Mouse (Mus musculus) layer of hippocampus, adult 9-10 months (tissue): ENCODE data around the gene Nampt.
"Not testable (repeated sequence)": the region's sequence is repeated elsewhere in the genome, so short reads cannot be mapped to it uniquely, and the experiment has no call there.

Experiments used
- DNase-seq: peaks from one replicate; pipeline ENCODE4 v3.0.0; 2022; ENCODE audit warnings: low spot score

Gene Nampt

GRCm38 (mm10) chr12:32841442-32841900 lies 22.1 kb downstream of the Nampt start:
- DNase-seq = no peak

DNA sequence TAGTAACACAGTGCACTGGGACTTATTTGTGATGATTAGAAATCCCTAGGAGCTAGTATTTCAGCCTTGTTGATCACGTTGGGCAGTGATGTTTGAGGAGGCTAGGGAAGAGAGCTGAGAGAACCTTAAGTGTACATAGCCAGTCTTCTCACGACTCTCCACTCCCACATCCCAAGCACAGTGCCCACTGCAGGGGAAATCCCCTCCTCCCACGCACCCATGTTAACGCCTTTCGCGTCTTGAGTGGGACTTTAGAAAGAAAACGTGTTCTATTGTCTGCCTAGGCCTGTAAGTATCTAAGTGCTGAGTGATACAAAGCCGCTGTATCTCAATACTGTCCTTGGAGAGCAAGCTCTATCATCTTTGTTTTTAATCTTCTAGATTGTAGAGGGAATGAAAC lies 27.0 kb downstream of the Nampt start:
- no peak for DNase-seq

DNA sequence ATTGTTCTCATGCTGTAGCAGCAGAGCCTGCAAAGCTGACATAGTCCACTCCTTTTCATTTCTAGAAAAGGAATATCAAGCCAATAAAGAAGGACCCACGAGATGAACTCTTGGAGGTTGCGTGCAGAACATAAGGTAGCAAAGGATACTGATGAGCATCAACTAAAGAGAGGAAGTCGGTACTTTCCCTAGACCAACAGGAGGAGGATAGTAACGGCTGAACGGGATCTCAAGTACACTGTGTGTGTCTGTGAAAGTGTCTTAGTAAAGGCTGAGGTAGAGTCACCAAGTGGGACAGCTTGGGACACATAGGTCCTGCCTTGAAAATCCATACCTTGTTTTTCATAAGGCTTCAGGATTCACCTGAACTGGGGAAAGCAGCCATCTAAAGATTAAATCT lies 34.4 kb downstream of the Nampt start:
- no peak for DNase-seq

DNA sequence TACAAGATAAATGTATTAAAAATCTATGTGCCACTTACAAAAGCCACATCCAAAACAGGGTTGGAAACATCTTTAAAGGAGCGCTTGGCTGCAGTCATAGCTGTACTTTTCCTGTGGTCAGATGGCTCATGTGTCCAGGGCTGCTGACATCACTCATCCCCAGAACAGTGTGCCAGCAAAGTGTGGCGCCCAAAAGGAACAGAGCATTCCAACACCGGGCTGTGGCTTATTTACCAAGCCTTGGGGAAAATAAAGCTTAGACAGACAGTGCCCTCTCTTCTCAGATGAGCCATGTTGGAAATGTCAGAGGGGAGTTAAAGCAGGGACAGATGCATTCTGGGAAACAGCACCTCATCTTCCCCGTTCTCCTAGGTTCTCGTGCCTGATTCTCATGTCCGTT lies 35.5 kb downstream of the Nampt start:
- no peak for DNase-seq

DNA sequence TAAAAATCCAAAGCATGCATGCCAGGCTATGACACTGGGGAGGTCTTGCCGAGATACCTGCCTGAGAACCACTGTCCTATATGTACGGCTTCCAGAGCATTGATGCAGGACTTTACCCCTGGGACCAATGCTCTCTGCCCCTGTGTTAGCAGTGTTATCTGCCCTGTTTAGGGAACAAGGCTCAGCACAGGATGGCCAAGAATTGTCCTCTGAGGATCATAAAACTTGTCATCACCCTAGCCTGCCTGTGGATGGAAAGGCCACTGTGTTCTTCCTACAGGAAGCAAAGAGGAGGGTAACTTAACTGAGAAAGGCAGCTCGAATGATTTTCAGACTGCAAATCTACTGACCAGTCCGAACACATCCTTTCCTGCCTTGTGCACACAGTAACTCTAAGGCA lies 36.1 kb downstream of the Nampt start:
- no peak for DNase-seq

- no peak for DNase-seq
These were observed 37.6 kb downstream of the Nampt start for GRCm38 (mm10) chr12:32856707-32857511.

GRCm38 (mm10) chr12:32858444-32858843 lies 39.1 kb downstream of the Nampt start:
- DNase-seq = no peak

DNA sequence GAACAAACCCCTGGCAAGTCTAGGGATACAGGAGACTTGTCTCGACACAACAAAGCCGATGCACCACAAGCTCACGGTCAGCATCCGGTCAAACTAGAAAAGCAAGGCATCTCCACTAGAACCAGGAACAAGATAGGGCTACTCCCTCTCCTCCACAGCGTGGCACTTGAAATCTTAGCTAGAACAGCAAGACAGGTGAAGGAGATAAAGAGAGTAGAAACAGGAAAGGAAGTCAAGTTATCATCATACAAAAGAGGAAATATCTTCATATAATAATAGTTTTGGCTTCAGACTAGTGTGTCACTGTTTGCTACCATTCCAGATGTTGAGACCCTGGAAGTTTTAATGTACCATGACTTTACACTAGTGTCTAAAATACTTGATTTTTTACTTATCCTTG lies 41.5 kb downstream of the Nampt start:
- no peak for DNase-seq

DNA sequence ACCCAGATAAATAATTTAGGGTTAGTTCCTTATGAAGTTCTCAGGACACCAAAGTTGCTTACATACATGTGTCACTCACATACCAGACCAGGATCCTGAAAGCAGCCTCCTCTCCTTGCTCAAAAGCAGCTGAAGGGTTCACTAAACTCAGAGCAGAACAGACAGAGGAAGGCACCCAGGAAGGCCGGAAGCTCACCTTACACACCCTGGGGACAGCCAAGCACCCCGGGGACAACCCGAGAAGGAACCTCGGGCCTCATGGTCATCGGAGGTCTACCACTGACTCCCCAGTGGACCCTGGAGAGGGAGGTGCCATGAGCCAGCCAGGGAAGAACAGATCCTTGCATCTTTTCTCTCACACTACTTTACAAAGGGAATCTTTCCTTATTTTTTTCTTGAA lies 51.5 kb downstream of the Nampt start:
- DNase-seq = no peak

- no peak for DNase-seq
These were observed 58.2 kb downstream of the Nampt start for GRCm38 (mm10) chr12:32877500-32877899.

GRCm38 (mm10) chr12:32877964-32878571 lies 58.7 kb downstream of the Nampt start:
- DNase-seq = no peak

DNA sequence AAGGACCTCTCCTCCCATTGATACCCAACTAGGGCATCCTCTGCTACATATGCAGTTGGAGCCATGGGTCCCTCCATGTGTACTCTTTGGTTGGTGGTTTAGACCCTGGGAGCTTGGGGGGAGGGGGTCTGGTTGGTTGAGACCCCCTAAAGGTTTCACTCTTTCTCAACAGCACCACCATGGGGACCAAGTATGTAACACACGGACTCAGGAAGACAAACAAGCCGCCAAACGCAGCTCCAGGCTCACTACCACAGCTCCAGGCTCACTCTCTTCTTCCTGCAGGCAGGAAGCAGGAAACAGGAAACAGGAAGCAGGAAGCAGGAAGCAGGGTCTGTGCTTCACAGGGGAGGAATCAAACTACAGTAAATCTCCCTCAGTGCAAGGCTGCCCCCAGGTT lies 60.0 kb downstream of the Nampt start:
- DNase-seq = no peak

- no peak for DNase-seq
These were observed 65.0 kb downstream of the Nampt start for GRCm38 (mm10) chr12:32884356-32884755.

DNA sequence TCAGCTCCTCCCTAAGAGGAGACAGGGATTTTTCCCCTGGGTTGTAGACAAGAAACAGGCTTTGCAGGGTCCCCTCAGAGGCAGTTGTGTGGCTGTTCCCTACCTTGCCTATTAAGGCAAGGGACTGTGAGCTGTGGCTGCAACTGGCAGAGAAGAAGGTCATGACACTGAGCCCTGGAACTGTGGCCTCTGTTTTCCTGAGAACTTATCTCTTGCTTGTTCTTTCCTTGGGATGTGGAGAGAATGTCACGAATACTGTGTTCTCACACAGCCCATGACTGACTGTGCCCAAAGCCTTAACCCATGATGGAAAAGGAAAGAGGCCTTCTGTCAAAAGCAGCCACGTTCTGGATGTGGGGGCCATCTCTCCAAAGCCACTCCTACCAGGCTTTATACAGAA lies 65.7 kb downstream of the Nampt start:
- DNase-seq = no peak

DNA sequence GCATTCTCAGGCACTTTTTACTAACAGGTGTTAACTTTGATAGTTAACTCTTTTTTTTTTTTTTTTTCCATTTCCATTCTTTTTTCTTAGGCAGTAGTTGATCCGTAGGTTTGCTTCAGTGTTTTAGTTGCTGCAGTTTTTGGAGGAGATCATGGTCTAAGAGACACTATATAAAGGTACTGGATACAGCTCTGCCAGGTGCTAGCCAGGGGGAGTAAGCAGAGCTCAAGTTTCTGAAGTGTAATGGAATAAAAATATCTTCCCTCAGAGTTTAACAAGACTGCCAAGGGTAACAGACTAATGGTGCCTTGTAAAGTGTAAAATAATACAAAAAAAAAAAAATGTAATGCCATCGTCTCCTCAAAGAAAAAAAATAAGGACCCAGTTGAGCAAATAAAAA lies 67.0 kb downstream of the Nampt start:
- no peak for DNase-seq

GRCm38 (mm10) chr12:32888226-32888625 lies 68.9 kb downstream of the Nampt start:
- DNase-seq = no peak

- no peak for DNase-seq
These were observed 70.5 kb downstream of the Nampt start for GRCm38 (mm10) chr12:32889846-32890245.

DNA sequence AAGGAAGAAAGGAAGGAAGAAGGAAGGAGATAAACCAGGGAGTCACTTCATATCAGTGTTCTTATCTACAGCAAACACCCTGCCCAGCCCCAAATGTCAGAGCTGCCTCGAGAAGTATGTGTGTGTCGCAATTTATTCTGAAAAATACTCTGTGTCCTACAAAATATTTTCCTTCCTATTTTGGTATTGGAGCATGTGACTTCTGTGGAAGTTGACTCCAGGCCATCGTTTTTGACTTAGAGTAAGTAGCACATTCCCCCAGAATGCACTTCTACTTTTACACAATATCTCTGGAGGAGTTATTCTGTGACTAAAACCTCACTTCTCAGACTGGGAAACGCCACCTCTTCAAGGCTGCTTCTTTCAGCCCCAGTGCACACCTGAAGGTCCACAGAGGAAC lies 71.1 kb downstream of the Nampt start:
- DNase-seq = no peak

GRCm38 (mm10) chr12:32891271-32891670 lies 71.9 kb downstream of the Nampt start:
- DNase-seq = not testable (repeated sequence)

DNA sequence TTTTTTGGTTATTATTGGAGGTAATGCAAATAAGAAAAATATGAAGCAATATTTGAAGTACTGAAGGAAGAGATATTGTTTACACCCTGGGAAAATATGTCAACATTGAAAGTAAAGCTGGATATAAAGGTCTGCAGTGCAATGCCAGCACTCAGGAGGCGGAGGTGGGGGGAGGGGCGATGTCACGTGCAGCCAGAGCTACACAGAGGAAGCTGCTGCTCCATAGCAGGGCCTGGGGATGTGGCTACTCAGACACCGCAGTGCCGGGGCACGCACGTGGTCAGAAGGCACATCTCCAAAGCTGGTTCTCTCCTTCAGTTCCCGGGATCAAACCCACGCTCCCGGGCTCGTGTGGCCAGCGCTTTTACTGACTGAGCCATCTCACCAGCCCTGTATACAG lies 73.9 kb downstream of the Nampt start:
- DNase-seq = no peak

- no peak for DNase-seq
These were observed 76.5 kb downstream of the Nampt start for GRCm38 (mm10) chr12:32895806-32896205.

DNA sequence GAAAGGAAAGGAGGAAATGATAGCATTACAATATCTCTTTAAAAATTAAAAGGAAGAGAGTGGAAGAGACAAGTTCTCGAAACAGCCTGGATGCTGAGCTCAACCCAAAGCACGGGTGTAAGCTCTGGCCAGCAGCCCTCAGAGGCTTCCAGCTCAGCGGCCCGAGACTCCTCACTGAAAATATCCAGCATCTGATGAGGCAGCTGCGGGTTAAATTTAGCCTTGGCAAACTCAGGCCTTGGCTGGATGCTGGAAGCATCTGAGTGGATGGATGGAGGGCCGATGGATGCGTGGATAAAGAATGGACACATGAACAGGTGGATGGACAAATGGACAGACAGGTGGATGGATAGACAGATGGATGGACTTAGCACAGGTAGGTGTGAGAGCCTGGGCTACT lies 77.2 kb downstream of the Nampt start:
- no peak for DNase-seq

- DNase-seq = peak; percentile 85
These were observed 78.1 kb downstream of the Nampt start for GRCm38 (mm10) chr12:32897199-32898120.
